Mouse (Mus musculus): ENCODE results near the gene Dntt. TPM values are rescaled to one million over a fixed set of nuclear protein-coding genes. Genes with fewer than 3 reads are reported as not detected.

Gene Dntt
- polyA plus RNA-seq, 1 experiment from 2014 or later: not detected

GRCm38 (mm10) chr19:41087901-41088300 lies 58.8 kb downstream of the Dntt start:
- 44% methylated on average over 4 of the region's 4 CpGs for WGBS
- no peaks in the 10 kb centered on the region for H3K9me3 ChIP-seq (ENCODE audit: control insufficient read depth, low read length)
- no peak overlapping the region for H3K4me2 ChIP-seq (ENCODE audit: low read depth, low read length)
- H3K27ac ChIP-seq (replicated peaks; ENCODE audit: low read depth, low read length): no peak overlapping the region
- DNase-seq (ENCODE audit: low spot score) (no peak), ATAC-seq (ENCODE audit: low read depth) (no peak)
- no peaks in the 10 kb centered on the region for H3K4me1 ChIP-seq (ENCODE audit: control insufficient read depth, insufficient read depth, low read length)
- no peak overlapping the region for H3K9ac ChIP-seq (ENCODE audit: low read depth, low read length)
- peaks cover 21% of the 10 kb centered on the region; the same call in 1 of the 2 replicates for H3K27me3 ChIP-seq (replicated peaks; ENCODE audit: control insufficient read depth, insufficient read depth, low read length)
- H3K36me3 ChIP-seq (ENCODE audit: control insufficient read depth, insufficient read depth, low read length): no peaks in the 10 kb centered on the region
- no peak overlapping the region for H3K4me3 ChIP-seq (ENCODE audit: low read depth, low read length)

- Histone ChIP-seq H3K9ac (ENCODE audit: low read depth, low read length) (no peak overlapping the region), H3K9me3 (ENCODE audit: control insufficient read depth, low read length) (no peaks in the 10 kb centered on the region), H3K4me2 (ENCODE audit: low read depth, low read length) (peak overlapping the region; percentile 20; the same call in 1 of the 2 replicates), H3K36me3 (ENCODE audit: control insufficient read depth, insufficient read depth, low read length) (no peaks in the 10 kb centered on the region), H3K27me3 (replicated peaks; ENCODE audit: control insufficient read depth, insufficient read depth, low read length) (peaks cover 21% of the 10 kb centered on the region; the same call in 1 of the 2 replicates), H3K27ac (replicated peaks; ENCODE audit: low read depth, low read length) (no peak overlapping the region), H3K4me1 (ENCODE audit: control insufficient read depth, insufficient read depth, low read length) (no peaks in the 10 kb centered on the region), H3K4me3 (ENCODE audit: low read depth, low read length) (no peak overlapping the region)
- DNase-seq (ENCODE audit: low spot score) (no peak), ATAC-seq (ENCODE audit: low read depth) (no peak)
- 35% methylated on average over 15 of the region's 18 CpGs for WGBS
Observed at GRCm38 (mm10) chr19:41088491-41088890, 59.4 kb downstream of the Dntt start.

- ATAC-seq (ENCODE audit: low read depth): 0 out of 2 replicates have a peak, but pooled peaks have one; percentile 28
- peak; percentile 76 for DNase-seq (ENCODE audit: low spot score)
Observed at GRCm38 (mm10) chr19:41089833-41090232, 60.8 kb downstream of the Dntt start.

GRCm38 (mm10) chr19:41091901-41092300 lies 62.8 kb downstream of the Dntt start:
- ATAC-seq (ENCODE audit: low read depth): no peak
- Histone ChIP-seq H3K27ac (replicated peaks; ENCODE audit: low read depth, low read length) (no peak overlapping the region), H3K4me3 (ENCODE audit: low read depth, low read length) (no peak overlapping the region), H3K27me3 (replicated peaks; ENCODE audit: control insufficient read depth, insufficient read depth, low read length) (peaks cover 21% of the 10 kb centered on the region; the same call in 1 of the 2 replicates), H3K36me3 (ENCODE audit: control insufficient read depth, insufficient read depth, low read length) (no peaks in the 10 kb centered on the region), H3K9ac (ENCODE audit: low read depth, low read length) (no peak overlapping the region), H3K4me2 (ENCODE audit: low read depth, low read length) (no peak overlapping the region), H3K9me3 (ENCODE audit: control insufficient read depth, low read length) (no peaks in the 10 kb centered on the region), H3K4me1 (ENCODE audit: control insufficient read depth, insufficient read depth, low read length) (no peaks in the 10 kb centered on the region)
- no peak for DNase-seq (ENCODE audit: low spot score)
- 69% methylated on average over 2 of the region's 2 CpGs for WGBS

More at GRCm38 (mm10) chr19:41089833-41090232, 60.8 kb downstream of the Dntt start:
- H3K4me1 ChIP-seq (ENCODE audit: control insufficient read depth, insufficient read depth, low read length): no peaks in the 10 kb centered on the region
- no peak overlapping the region for H3K4me2 ChIP-seq (ENCODE audit: low read depth, low read length)
- no peaks in the 10 kb centered on the region for H3K36me3 ChIP-seq (ENCODE audit: control insufficient read depth, insufficient read depth, low read length)
- no peak overlapping the region for H3K27ac ChIP-seq (replicated peaks; ENCODE audit: low read depth, low read length)
- WGBS: 12% methylated on average over 5 of the region's 5 CpGs
- H3K27me3 ChIP-seq (replicated peaks; ENCODE audit: control insufficient read depth, insufficient read depth, low read length): peaks cover 21% of the 10 kb centered on the region; the same call in 1 of the 2 replicates
- H3K9ac ChIP-seq (ENCODE audit: low read depth, low read length): no peak overlapping the region
- no peaks in the 10 kb centered on the region for H3K9me3 ChIP-seq (ENCODE audit: control insufficient read depth, low read length)
- H3K4me3 ChIP-seq (ENCODE audit: low read depth, low read length): no peak overlapping the region

- Histone ChIP-seq H3K9ac (ENCODE audit: low read depth, low read length) (no peak overlapping the region), H3K9me3 (ENCODE audit: control insufficient read depth, low read length) (no peaks in the 10 kb centered on the region), H3K4me1 (ENCODE audit: control insufficient read depth, insufficient read depth, low read length) (no peaks in the 10 kb centered on the region), H3K4me2 (ENCODE audit: low read depth, low read length) (no peak overlapping the region), H3K36me3 (ENCODE audit: control insufficient read depth, insufficient read depth, low read length) (no peaks in the 10 kb centered on the region), H3K27ac (replicated peaks; ENCODE audit: low read depth, low read length) (no peak overlapping the region), H3K4me3 (ENCODE audit: low read depth, low read length) (no peak overlapping the region), H3K27me3 (replicated peaks; ENCODE audit: control insufficient read depth, insufficient read depth, low read length) (no peaks in the 10 kb centered on the region)
- no peak for ATAC-seq (ENCODE audit: low read depth)
- DNase-seq (ENCODE audit: low spot score): no peak
- WGBS: 51% methylated on average over 4 of the region's 4 CpGs
Observed at GRCm38 (mm10) chr19:41097038-41097437, 68.0 kb downstream of the Dntt start.

- H3K9me3 ChIP-seq (ENCODE audit: control insufficient read depth, low read length): no peaks in the 10 kb centered on the region
- H3K9ac ChIP-seq (ENCODE audit: low read depth, low read length): no peak overlapping the region
- H3K4me1 ChIP-seq (ENCODE audit: control insufficient read depth, insufficient read depth, low read length): no peaks in the 10 kb centered on the region
- no peak for DNase-seq (ENCODE audit: low spot score)
- no peaks in the 10 kb centered on the region for H3K27me3 ChIP-seq (replicated peaks; ENCODE audit: control insufficient read depth, insufficient read depth, low read length)
- no peaks in the 10 kb centered on the region for H3K36me3 ChIP-seq (ENCODE audit: control insufficient read depth, insufficient read depth, low read length)
- ATAC-seq (ENCODE audit: low read depth): no peak
- no peak overlapping the region for H3K4me3 ChIP-seq (ENCODE audit: low read depth, low read length)
- WGBS: 95% methylated on average over 7 of the region's 7 CpGs
- H3K27ac ChIP-seq (replicated peaks; ENCODE audit: low read depth, low read length): no peak overlapping the region
- no peak overlapping the region for H3K4me2 ChIP-seq (ENCODE audit: low read depth, low read length)
Observed at GRCm38 (mm10) chr19:41100863-41101262, 71.8 kb downstream of the Dntt start.

- Histone ChIP-seq H3K9me3 (ENCODE audit: control insufficient read depth, low read length) (no peaks in the 10 kb centered on the region), H3K4me2 (ENCODE audit: low read depth, low read length) (no peak overlapping the region), H3K27me3 (replicated peaks; ENCODE audit: control insufficient read depth, insufficient read depth, low read length) (no peaks in the 10 kb centered on the region), H3K4me1 (ENCODE audit: control insufficient read depth, insufficient read depth, low read length) (no peaks in the 10 kb centered on the region), H3K4me3 (ENCODE audit: low read depth, low read length) (no peak overlapping the region), H3K9ac (ENCODE audit: low read depth, low read length) (no peak overlapping the region), H3K36me3 (ENCODE audit: control insufficient read depth, insufficient read depth, low read length) (no peaks in the 10 kb centered on the region), H3K27ac (replicated peaks; ENCODE audit: low read depth, low read length) (no peak overlapping the region)
- ATAC-seq (ENCODE audit: low read depth) (peak; percentile 77), DNase-seq (ENCODE audit: low spot score) (peak; percentile 48)
- WGBS: 76% methylated on average over 7 of the region's 8 CpGs
Observed at GRCm38 (mm10) chr19:41101390-41101789, 72.3 kb downstream of the Dntt start.

- no peak overlapping the region for H3K4me3 ChIP-seq (ENCODE audit: low read depth, low read length)
- DNase-seq (ENCODE audit: low spot score) (peak; percentile 82), ATAC-seq (ENCODE audit: low read depth) (peak; percentile 42; the same call in 1 of the 2 replicates)
- H3K9me3 ChIP-seq (ENCODE audit: control insufficient read depth, low read length): no peaks in the 10 kb centered on the region
- H3K27me3 ChIP-seq (replicated peaks; ENCODE audit: control insufficient read depth, insufficient read depth, low read length): no peaks in the 10 kb centered on the region
- H3K9ac ChIP-seq (ENCODE audit: low read depth, low read length): no peak overlapping the region
- no peak overlapping the region for H3K4me2 ChIP-seq (ENCODE audit: low read depth, low read length)
- peaks cover 8% of the 10 kb centered on the region for H3K4me1 ChIP-seq (ENCODE audit: control insufficient read depth, insufficient read depth, low read length)
- H3K27ac ChIP-seq (replicated peaks; ENCODE audit: low read depth, low read length): no peak overlapping the region
- 34% methylated on average over 8 of the region's 8 CpGs for WGBS
- no peaks in the 10 kb centered on the region for H3K36me3 ChIP-seq (ENCODE audit: control insufficient read depth, insufficient read depth, low read length)
Observed at GRCm38 (mm10) chr19:41104922-41105321, 75.8 kb downstream of the Dntt start.

- WGBS: 41% methylated on average over 8 of the region's 8 CpGs
- Histone ChIP-seq H3K4me1 (ENCODE audit: control insufficient read depth, insufficient read depth, low read length) (peaks cover 8% of the 10 kb centered on the region), H3K4me2 (ENCODE audit: low read depth, low read length) (no peak overlapping the region), H3K27ac (replicated peaks; ENCODE audit: low read depth, low read length) (no peak overlapping the region), H3K9me3 (ENCODE audit: control insufficient read depth, low read length) (no peaks in the 10 kb centered on the region), H3K27me3 (replicated peaks; ENCODE audit: control insufficient read depth, insufficient read depth, low read length) (no peaks in the 10 kb centered on the region), H3K9ac (ENCODE audit: low read depth, low read length) (no peak overlapping the region), H3K36me3 (ENCODE audit: control insufficient read depth, insufficient read depth, low read length) (no peaks in the 10 kb centered on the region), H3K4me3 (ENCODE audit: low read depth, low read length) (no peak overlapping the region)
- ATAC-seq (ENCODE audit: low read depth) (peak; percentile 61), DNase-seq (ENCODE audit: low spot score) (peak; percentile 57)
Observed at GRCm38 (mm10) chr19:41107530-41107929, 78.5 kb downstream of the Dntt start.
